ENCODE assay signal across 28 mouse cellular contexts in the genomic region with DNA sequence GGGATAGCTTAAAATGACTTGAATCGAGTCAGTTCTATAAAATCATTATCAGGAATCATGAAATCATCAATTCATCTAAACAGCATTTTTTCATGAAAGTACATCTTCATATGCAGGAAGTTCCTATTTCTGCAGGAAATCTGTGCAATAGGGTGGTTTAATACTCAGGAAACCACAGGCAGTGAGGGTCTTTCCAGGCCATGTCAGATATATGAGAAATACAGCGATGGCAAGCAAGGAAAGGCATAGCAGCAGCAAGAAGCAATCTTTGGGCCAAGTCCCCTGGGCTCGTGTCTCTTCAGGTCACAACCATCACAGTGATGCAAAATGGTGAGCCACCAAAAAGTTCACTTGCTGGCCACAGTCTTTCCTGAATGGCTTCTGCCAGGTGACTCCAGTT. TPM values are rescaled to one million over a fixed set of nuclear protein-coding genes. Genes with fewer than 3 reads are reported as not detected.
"Had no signal": no experiment of that assay in that cellular context is flagged by ENCODE, and none has a peak within 500 bp of the region (broad histone marks: within the 10 kb centered on the region; RNA-seq: fewer than 3 reads in every experiment).

No protein-coding gene starts in this region.

- H3K4me1 ChIP-seq: heart, embryonic 10.5 days; heart, embryonic 12.5 days; hindbrain, embryonic 13.5 days; hindbrain, embryonic 15.5 days; kidney, embryonic 15.5 days; limb, embryonic 12.5 days; liver, embryonic 13.5 days had no signal

- H3K36me3 ChIP-seq: heart, embryonic 10.5 days; heart, embryonic 12.5 days; hindbrain, embryonic 13.5 days; hindbrain, embryonic 15.5 days; kidney, embryonic 15.5 days; limb, embryonic 12.5 days; liver, embryonic 13.5 days had no signal

- H3K4me3 ChIP-seq: gastrocnemius, adult 2 months; heart, embryonic 10.5 days; heart, embryonic 12.5 days; hindbrain, embryonic 13.5 days; hindbrain, embryonic 15.5 days; kidney, embryonic 15.5 days; limb, embryonic 12.5 days; liver, embryonic 13.5 days had no signal

- H3K27me3 ChIP-seq: heart, embryonic 12.5 days; hindbrain, embryonic 13.5 days; hindbrain, embryonic 15.5 days; kidney, embryonic 15.5 days; limb, embryonic 12.5 days; liver, embryonic 13.5 days had no signal

- ATAC-seq: hindbrain, postnatal 0 days; intestine, embryonic 16.5 days had no signal

- DNase-seq: gastrocnemius, adult 2 months; gastrocnemius, postnatal 14 days; gastrocnemius, postnatal 36 days; heart, adult 18-20 months; heart, postnatal 10 days; heart, postnatal 4 days; kidney, adult 11 months; kidney, adult 2 months; kidney, adult 9 months; kidney, postnatal 14 days; kidney, postnatal 36 days; layer of hippocampus, adult 9-11 months; layer of hippocampus, postnatal 36 days; left cerebral cortex, postnatal 4 days; liver; liver, embryonic 13.5 days had no signal

- H3K9me3 ChIP-seq: heart, embryonic 10.5 days; heart, embryonic 12.5 days; hindbrain, embryonic 13.5 days; hindbrain, embryonic 15.5 days; kidney, embryonic 15.5 days; limb, embryonic 12.5 days; liver, embryonic 13.5 days had no signal

- H3K27ac ChIP-seq: gastrocnemius, adult 2 months; heart, embryonic 10.5 days; hindbrain, embryonic 13.5 days; hindbrain, embryonic 15.5 days; hindbrain, postnatal 0 days; kidney, embryonic 15.5 days; kidney, postnatal 0 days; limb, embryonic 12.5 days; liver, embryonic 13.5 days had no signal

RNA-seq across cellular contexts. Expression of a gene that starts 13.6 kb away (rescaled TPM):
- total RNA-seq: hindbrain, postnatal 0 days; left cerebral cortex, adult 18-20 months; left cerebral cortex, postnatal 4 days had no signal
- polyA plus RNA-seq: hindbrain, embryonic 11.5 days had no signal

RNA-seq across cellular contexts. Expression of a gene that starts 44.1 kb away (rescaled TPM):
- polyA plus RNA-seq: liver, embryonic 11.5 days; liver, embryonic 13.5 days had no signal

RNA-seq across cellular contexts. Expression of a gene that starts 57.9 kb away (rescaled TPM):
- polyA plus RNA-seq: hindbrain, embryonic 13.5 days; hindbrain, embryonic 15.5 days had no signal
